Mouse (Mus musculus): ENCODE measurements around the gene Cmtm7. TPM values are rescaled to one million over a fixed set of nuclear protein-coding genes. Genes with fewer than 3 reads are reported as not detected.

The Cmtm7 gene
- 10 to 100 TPM; 17.7 to 97.1 (median 67.8) TPM for total RNA-seq (2018; cell fraction: chromatin; rRNA removed)
- 100 to 1,000 TPM in 9 of 26 experiments, 10 to 100 TPM in 17; 58.3 to 114 (median 93.6) TPM for total RNA-seq (2018; cell fraction: cytosol; rRNA removed)
- total RNA-seq (2018; cell fraction: nucleus; rRNA removed) = 100 to 1,000 TPM in 1 of 26 experiments, 10 to 100 TPM in 25; 36.9 to 101 (median 68.6) TPM
- 47.8 to 121 TPM (median 101 TPM) in 3 replicates for polyA plus RNA-seq (2018)

- Histone ChIP-seq H3K4me3 (ENCODE audit: inconsistent target) (peak within 1 kb of the TSS; percentile 78), H3K79me2 (ENCODE audit: inconsistent target) (peaks cover 45% of the 10 kb centered on the region), H3K36me3 (ENCODE audit: inconsistent target) (no peaks in the 10 kb centered on the region), H3K27ac (peak within 1 kb of the TSS; percentile 100)
- 0% methylated on average over 50 of the region's 54 CpGs for WGBS (ENCODE audit: missing documents)
Measured at GRCm38 (mm10) chr9:114781526-114782212, at the start of gene Cmtm7. Gene Cmtm7, minus strand, starts transcription at chr9:114781856.

- Histone ChIP-seq H3K4me3 (ENCODE audit: inconsistent target) (no peak overlapping the region), H3K36me3 (ENCODE audit: inconsistent target) (no peaks in the 10 kb centered on the region), H3K79me2 (ENCODE audit: inconsistent target) (no peaks in the 10 kb centered on the region), H3K27ac (no peak overlapping the region)
- WGBS (ENCODE audit: missing documents) = 75% methylated on average over 6 of the region's 7 CpGs
Measured at GRCm38 (mm10) chr9:114830351-114830750, 48.7 kb upstream of the Cmtm7 start.

GRCm38 (mm10) chr9:114829669-114830068, 48.0 kb upstream of the Cmtm7 start:
- Histone ChIP-seq H3K4me3 (ENCODE audit: inconsistent target) (no peak overlapping the region), H3K27ac (no peak overlapping the region), H3K36me3 (ENCODE audit: inconsistent target) (no peaks in the 10 kb centered on the region), H3K79me2 (ENCODE audit: inconsistent target) (no peaks in the 10 kb centered on the region)
- 83% methylated on average over 8 of the region's 8 CpGs for WGBS (ENCODE audit: missing documents)

- Histone ChIP-seq H3K27ac (no peak overlapping the region), H3K79me2 (ENCODE audit: inconsistent target) (no peaks in the 10 kb centered on the region), H3K36me3 (ENCODE audit: inconsistent target) (no peaks in the 10 kb centered on the region), H3K4me3 (ENCODE audit: inconsistent target) (no peak overlapping the region)
- WGBS (ENCODE audit: missing documents) = 96% methylated on average over 6 of the region's 6 CpGs
Measured at GRCm38 (mm10) chr9:114828377-114828776, 46.7 kb upstream of the Cmtm7 start.

GRCm38 (mm10) chr9:114827242-114827852, 45.7 kb upstream of the Cmtm7 start:
- H3K4me3 ChIP-seq (ENCODE audit: inconsistent target) = no peak overlapping the region
- 100% methylated on average over 1 of the region's 1 CpGs for WGBS (ENCODE audit: missing documents)
- H3K27ac ChIP-seq = no peak overlapping the region
- H3K79me2 ChIP-seq (ENCODE audit: inconsistent target) = no peaks in the 10 kb centered on the region
- H3K36me3 ChIP-seq (ENCODE audit: inconsistent target) = no peaks in the 10 kb centered on the region

- Histone ChIP-seq H3K4me3 (ENCODE audit: inconsistent target) (no peak overlapping the region), H3K27ac (no peak overlapping the region), H3K36me3 (ENCODE audit: inconsistent target) (no peaks in the 10 kb centered on the region), H3K79me2 (ENCODE audit: inconsistent target) (no peaks in the 10 kb centered on the region)
- WGBS (ENCODE audit: missing documents) = 97% methylated on average over 7 of the region's 7 CpGs
Measured at GRCm38 (mm10) chr9:114824166-114824565, 42.5 kb upstream of the Cmtm7 start.

- WGBS (ENCODE audit: missing documents) = 89% methylated on average over 15 of the region's 15 CpGs
- no peak overlapping the region for H3K4me3 ChIP-seq (ENCODE audit: inconsistent target)
- no peak overlapping the region for H3K27ac ChIP-seq
- no peaks in the 10 kb centered on the region for H3K36me3 ChIP-seq (ENCODE audit: inconsistent target)
- H3K79me2 ChIP-seq (ENCODE audit: inconsistent target) = no peaks in the 10 kb centered on the region
Measured at GRCm38 (mm10) chr9:114821548-114822289, 40.1 kb upstream of the Cmtm7 start.

GRCm38 (mm10) chr9:114818918-114819317, 37.3 kb upstream of the Cmtm7 start:
- Histone ChIP-seq H3K27ac (no peak overlapping the region), H3K4me3 (ENCODE audit: inconsistent target) (no peak overlapping the region), H3K36me3 (ENCODE audit: inconsistent target) (no peaks in the 10 kb centered on the region), H3K79me2 (ENCODE audit: inconsistent target) (no peaks in the 10 kb centered on the region)
- WGBS (ENCODE audit: missing documents) = 87% methylated on average over 3 of the region's 3 CpGs

- Histone ChIP-seq H3K27ac (no peak overlapping the region), H3K36me3 (ENCODE audit: inconsistent target) (no peaks in the 10 kb centered on the region), H3K79me2 (ENCODE audit: inconsistent target) (no peaks in the 10 kb centered on the region), H3K4me3 (ENCODE audit: inconsistent target) (no peak overlapping the region)
- WGBS (ENCODE audit: missing documents) = 87% methylated on average over 7 of the region's 7 CpGs
Measured at GRCm38 (mm10) chr9:114817012-114817411, 35.4 kb upstream of the Cmtm7 start.

- H3K36me3 ChIP-seq (ENCODE audit: inconsistent target) = no peaks in the 10 kb centered on the region
- H3K27ac ChIP-seq = no peak overlapping the region
- WGBS (ENCODE audit: missing documents) = 98% methylated on average over 7 of the region's 7 CpGs
- no peak overlapping the region for H3K4me3 ChIP-seq (ENCODE audit: inconsistent target)
- H3K79me2 ChIP-seq (ENCODE audit: inconsistent target) = no peaks in the 10 kb centered on the region
Measured at GRCm38 (mm10) chr9:114816121-114816520, 34.5 kb upstream of the Cmtm7 start.

- WGBS (ENCODE audit: missing documents) = 29% methylated on average over 4 of the region's 4 CpGs
- Histone ChIP-seq H3K4me3 (ENCODE audit: inconsistent target) (no peak overlapping the region), H3K27ac (no peak overlapping the region), H3K79me2 (ENCODE audit: inconsistent target) (no peaks in the 10 kb centered on the region), H3K36me3 (ENCODE audit: inconsistent target) (no peaks in the 10 kb centered on the region)
Measured at GRCm38 (mm10) chr9:114815315-114815714, 33.7 kb upstream of the Cmtm7 start.

- Histone ChIP-seq H3K79me2 (ENCODE audit: inconsistent target) (no peaks in the 10 kb centered on the region), H3K36me3 (ENCODE audit: inconsistent target) (no peaks in the 10 kb centered on the region), H3K27ac (peak overlapping the region; percentile 39), H3K4me3 (ENCODE audit: inconsistent target) (no peak overlapping the region)
- WGBS (ENCODE audit: missing documents) = 48% methylated on average over 4 of the region's 4 CpGs
Measured at GRCm38 (mm10) chr9:114812001-114812400, 30.3 kb upstream of the Cmtm7 start.

GRCm38 (mm10) chr9:114810837-114811236, 29.2 kb upstream of the Cmtm7 start:
- no peak overlapping the region for H3K27ac ChIP-seq
- H3K79me2 ChIP-seq (ENCODE audit: inconsistent target) = no peaks in the 10 kb centered on the region
- H3K36me3 ChIP-seq (ENCODE audit: inconsistent target) = no peaks in the 10 kb centered on the region
- H3K4me3 ChIP-seq (ENCODE audit: inconsistent target) = no peak overlapping the region
- WGBS (ENCODE audit: missing documents) = 86% methylated on average over 11 of the region's 11 CpGs

GRCm38 (mm10) chr9:114808671-114809070, 27.0 kb upstream of the Cmtm7 start:
- WGBS (ENCODE audit: missing documents) = 100% methylated on average over 5 of the region's 5 CpGs
- Histone ChIP-seq H3K4me3 (ENCODE audit: inconsistent target) (no peak overlapping the region), H3K36me3 (ENCODE audit: inconsistent target) (no peaks in the 10 kb centered on the region), H3K79me2 (ENCODE audit: inconsistent target) (no peaks in the 10 kb centered on the region), H3K27ac (no peak overlapping the region)

- no peaks in the 10 kb centered on the region for H3K79me2 ChIP-seq (ENCODE audit: inconsistent target)
- H3K4me3 ChIP-seq (ENCODE audit: inconsistent target) = no peak overlapping the region
- no peak overlapping the region for H3K27ac ChIP-seq
- 27% methylated on average over 8 of the region's 8 CpGs for WGBS (ENCODE audit: missing documents)
- H3K36me3 ChIP-seq (ENCODE audit: inconsistent target) = no peaks in the 10 kb centered on the region
Measured at GRCm38 (mm10) chr9:114807261-114807660, 25.6 kb upstream of the Cmtm7 start.
